Mouse (Mus musculus): ENCODE data around the gene Ifitm3. TPM values are rescaled to one million over a fixed set of nuclear protein-coding genes. Genes with fewer than 3 reads are reported as not detected.
"Not testable (repeated sequence)": the region's sequence is repeated elsewhere in the genome, so short reads cannot be mapped to it uniquely, and the experiment has no call there.

The Ifitm3 gene
- total RNA-seq, 2 experiments from 2014 or later: 13.0 TPM

DNA sequence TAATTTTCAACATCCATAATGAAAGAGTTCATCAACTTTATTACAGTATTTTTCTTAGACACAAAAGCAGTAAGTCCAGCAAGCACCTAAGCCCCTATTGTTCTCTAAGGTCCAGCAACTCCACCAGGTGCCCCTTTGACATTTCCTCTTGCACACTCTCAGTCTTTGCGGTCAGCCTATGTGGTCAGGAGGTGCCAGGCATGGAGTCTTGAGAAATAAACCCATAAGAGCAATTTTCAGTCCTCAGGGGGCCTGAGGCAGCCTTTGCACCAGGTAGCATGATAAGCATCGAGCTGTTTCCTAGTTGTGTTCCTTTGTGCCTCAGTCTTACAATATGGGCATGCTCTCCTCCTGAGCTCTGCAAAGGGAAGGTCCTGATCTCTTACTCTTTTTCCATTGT lies 26.1 kb upstream of the Ifitm3 start:
- not testable (repeated sequence) for DNase-seq (ENCODE audit: low spot score in 2 of 2)

DNA sequence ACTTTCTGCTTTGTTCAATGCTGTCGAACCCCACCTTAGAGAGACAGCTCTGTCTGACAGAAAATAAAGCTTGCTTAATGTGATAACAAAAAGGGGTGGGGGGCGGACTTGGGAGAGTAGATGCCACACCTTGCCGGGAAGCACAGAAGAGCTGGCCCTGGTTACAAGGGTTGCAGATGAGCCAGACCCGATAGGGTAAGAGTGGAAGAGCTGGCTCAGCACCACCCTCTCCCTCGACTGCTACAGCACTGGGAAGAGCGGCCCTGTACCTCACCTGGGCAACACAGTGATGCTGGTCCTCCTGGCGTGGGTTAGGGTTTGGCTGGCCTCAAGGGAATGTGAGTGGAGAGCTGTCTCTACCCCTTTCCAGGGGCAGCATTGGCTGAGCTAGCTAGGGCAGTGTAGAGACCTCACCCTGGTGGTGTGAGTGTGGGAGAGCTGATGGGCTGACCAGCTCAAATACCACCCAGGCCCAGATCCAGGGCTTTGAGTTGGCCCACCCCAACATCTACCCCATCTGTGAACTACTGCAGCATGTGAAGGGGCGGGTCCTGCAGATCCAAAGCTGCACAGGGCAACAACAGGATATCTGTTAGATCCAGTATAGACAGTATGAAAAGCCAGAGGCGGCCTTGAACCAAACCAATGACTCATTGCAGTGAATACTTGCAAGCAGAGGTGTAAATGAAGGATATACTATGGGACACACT lies 22.0 kb upstream of the Ifitm3 start:
- no peak for DNase-seq (ENCODE audit: low spot score in 2 of 2)

DNA sequence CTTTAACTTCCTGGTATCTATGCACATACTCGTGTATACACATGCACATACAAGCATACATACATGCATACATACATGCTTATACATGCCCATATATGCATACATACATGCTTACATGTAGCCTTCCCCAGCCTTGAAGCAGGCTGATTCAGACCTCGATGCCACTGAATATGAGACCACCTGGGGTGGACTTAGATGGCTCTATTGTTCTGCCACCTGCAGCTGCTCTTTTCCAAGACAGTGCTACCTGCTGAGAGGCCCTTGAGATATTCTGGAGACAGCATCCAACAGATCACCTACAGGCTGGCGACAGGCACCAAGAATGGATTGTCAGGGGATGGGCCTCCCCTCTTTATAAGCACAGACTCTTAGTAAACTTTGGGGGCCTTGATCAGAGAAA lies 19.8 kb upstream of the Ifitm3 start:
- no peak for DNase-seq (ENCODE audit: low spot score in 2 of 2)

DNA sequence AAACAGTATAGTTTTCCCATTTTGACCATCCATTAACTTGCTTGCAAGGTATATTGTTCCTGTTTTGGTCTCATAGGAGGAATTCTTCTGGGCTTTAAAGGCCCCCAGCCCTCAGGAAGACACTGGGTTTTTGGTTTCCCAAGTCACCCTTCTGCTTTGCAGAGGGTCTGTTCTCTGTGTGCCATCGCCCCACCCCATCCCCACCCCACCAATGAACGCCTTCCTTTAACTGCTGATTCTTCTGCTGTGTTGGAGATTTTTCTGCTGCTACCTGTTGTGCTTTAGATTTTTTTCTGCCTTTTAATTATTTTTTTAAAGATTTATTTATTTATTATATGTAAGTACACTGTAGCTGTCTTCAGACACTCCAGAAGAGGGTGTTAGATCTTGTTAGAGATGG lies 18.3 kb upstream of the Ifitm3 start, which contains the start of gene Gm17387:
Gm17387 (plus strand) TSS at position 301 of the 400 bp plus-strand sequence.
- no peak for DNase-seq (ENCODE audit: low spot score in 2 of 2)

GRCm38 (mm10) chr7:141026740-141027098 lies 16.1 kb upstream of the Ifitm3 start:
- DNase-seq (ENCODE audit: low spot score in 2 of 2): no peak

DNA sequence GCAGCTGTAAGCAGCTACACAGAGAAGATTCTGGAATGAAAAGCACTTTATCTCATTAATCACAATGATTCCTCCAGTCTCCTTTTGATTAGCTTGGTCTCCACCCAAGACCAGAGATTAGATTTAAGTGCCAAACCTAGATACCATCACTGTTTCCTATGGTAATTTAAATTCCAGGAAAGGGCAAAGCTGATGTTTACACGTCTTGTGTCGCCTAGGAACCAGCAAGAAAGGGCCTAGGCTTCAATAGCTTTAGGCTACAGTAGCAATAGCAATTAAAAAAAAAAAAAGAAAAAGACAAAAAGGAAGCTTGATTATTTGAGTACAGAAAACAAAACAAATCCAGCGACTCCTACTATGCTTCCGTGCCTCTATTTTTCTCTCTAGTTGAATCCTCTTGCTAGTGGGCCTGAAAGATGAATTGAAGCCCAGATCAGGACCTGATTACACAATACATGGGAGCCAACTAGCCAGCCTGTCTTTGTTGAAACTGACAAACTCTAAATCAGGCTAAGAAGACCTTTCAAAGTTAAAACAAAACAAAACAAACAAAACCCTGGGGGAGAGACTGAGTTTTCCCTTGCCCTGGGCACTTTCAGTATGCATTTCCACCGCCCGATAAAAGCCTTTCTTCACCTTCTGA lies 15.6 kb upstream of the Ifitm3 start:
- no peak for DNase-seq (ENCODE audit: low spot score in 2 of 2)

DNA sequence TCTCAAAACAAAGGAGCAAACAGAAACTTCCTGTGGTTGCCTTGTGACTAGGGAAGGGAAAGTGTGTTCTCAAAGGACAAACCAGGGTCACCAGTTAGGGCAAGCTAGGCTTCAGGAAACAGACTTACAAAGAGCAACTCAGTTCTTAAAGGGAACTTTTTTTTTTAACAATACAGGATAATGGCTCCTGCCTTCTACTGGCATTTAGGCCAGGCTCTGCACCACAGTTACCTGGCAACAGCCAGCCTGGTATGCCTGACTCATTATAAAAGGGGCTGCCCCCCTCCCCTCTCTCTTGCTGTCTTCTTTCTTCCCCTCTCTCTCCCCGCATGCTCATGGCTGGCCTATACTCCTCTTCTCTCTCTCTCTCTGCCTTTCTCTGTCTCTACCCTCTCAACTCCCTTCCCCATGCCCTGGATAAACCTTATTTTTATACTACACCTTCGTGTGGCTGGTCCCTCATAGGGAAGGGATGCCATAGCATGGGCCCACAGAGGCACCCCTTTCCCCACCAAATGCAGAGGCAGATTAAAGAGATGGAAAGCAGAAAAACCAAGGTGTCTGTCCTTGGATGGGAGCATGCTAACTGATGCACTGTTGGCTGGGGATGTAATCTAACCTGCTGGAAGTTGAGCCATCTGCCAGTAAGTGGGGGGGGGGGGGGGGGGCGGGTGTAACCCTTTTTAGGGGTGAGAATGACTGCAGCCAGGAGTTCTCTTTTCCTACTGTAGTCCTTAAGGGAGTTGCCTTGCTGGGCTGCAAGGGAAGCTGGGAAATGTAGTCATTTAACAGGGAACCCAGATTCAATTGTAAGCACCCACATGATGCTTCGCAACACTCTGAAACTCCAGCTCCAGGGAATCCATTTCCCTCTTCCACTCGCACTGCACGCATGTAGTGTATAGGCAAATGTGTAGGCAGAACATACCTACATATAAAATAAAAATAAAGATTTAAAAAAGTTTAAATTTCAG lies 14.6 kb upstream of the Ifitm3 start:
- DNase-seq (ENCODE audit: low spot score in 2 of 2): peak in 1 of 2 experiments; percentile 6

DNA sequence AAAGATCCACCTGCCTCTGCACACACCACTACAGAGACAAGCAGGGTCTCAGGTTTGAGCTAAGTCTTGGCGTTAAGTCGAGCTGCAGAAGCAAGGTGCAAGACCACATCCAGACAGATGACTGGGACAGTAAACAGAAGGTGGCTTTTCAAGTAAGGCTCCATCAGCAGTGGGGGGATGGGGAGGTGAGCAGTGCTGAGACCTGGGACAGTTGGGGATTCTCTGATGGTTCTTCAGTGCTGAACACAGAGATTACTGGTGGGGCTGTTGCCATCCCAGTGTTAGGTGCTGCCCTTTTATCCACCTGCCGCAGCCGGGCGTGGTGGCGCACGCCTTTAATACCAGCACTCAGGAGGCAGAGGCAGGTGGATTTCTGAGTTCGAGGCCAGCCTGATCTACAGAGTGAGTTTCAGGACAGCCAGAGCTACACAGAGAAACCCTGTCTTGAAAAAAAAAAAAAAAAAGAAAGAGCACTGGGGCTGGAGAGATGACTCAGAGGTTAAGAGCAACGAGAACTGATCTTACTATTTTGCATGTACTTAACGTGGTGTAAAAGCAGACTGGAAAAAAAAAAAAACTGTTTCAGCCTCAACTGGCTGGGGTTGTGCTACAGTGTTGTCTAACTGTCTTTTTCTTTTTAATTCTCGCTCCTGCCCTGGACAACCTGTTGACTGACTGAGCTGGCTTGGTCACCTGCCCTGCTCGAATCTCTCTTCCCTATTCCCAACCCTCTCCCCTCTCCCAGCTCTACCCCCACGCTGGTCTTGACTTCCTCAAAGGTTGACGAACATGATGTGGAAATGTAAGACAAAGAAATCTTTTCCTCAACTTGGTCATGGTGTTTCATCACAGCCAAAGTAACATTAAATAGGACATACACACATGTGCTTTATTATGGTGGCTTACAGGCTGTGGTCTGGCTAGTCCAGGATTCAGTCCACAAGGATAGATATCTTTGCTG lies 11.2 kb upstream of the Ifitm3 start:
- no peak for DNase-seq (ENCODE audit: low spot score in 2 of 2)

DNA sequence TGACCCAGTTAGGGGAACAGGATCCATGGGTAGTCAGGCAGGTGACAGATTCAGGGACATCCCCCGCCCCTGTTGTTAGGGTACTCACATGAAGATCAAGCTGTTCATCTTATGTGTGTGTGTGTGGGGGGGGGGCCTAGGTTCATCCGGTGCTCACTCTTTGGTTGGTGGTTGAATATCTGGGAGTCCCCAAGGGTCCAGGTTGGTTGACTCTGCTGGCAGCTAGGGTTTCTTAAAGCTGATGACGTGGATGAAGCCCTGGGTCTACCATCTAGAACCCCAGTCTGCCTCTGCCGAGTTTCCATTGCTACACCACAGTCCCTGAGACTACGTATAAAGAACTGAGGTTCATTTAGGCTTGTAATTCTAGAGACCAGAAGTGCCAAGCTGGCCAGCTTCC lies 8.5 kb upstream of the Ifitm3 start:
- no peak for DNase-seq (ENCODE audit: low spot score in 2 of 2)

DNA sequence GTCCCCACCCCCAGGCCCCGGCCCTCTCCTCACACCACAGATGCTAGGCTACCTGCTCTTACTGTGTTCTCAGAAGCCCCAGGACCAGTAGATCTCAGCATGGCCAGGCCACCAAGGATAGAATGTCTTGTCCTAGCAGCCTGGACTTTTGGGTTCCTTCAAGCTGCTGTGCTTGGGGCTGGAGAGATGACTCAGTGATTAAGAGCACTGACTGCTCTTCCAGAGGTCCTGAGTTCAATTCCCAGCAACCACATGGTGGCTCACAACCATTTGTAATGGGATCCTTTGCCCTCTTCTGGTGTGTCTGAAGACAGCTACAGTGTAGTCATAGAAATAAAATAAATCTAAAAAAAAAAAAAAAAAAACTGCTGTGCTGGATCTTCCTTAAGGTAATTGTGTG lies 7.3 kb upstream of the Ifitm3 start, which contains the start of gene Ifitm6:
Ifitm6 (minus strand) TSS at position 101 of the 400 bp plus-strand sequence.
- DNase-seq (ENCODE audit: low spot score in 2 of 2): not testable (repeated sequence)

- DNase-seq (ENCODE audit: low spot score in 2 of 2): no peak
Observed at GRCm38 (mm10) chr7:141016707-141017697, 6.4 kb upstream of the Ifitm3 start.

- DNase-seq (ENCODE audit: low spot score in 2 of 2): no peak
Observed at GRCm38 (mm10) chr7:141011238-141011770, 734 bp upstream of the Ifitm3 start.

DNA sequence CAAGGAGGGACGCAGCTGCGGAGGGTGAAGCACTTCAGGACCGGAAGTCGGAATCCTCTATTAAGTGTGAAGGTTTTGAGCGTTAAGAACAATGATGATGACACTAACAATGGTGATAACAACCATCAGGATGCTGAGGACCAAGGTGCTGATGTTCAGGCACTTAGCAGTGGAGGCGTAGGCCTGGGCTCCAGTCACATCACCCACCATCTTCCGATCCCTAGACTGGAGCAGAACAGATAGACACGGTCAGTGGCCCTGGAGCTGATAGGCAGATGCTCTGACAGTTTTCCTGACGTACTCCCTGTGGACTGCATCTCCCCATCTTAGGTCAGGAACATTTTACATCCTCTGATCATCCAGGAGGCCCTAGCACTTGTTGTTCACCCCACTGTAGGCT lies 905 bp downstream of the Ifitm3 start:
- no peak for DNase-seq (ENCODE audit: low spot score in 2 of 2)

GRCm38 (mm10) chr7:141008938-141009660 lies 1.5 kb downstream of the Ifitm3 start:
- DNase-seq (ENCODE audit: low spot score in 2 of 2): peak; percentile 67 to 69

DNA sequence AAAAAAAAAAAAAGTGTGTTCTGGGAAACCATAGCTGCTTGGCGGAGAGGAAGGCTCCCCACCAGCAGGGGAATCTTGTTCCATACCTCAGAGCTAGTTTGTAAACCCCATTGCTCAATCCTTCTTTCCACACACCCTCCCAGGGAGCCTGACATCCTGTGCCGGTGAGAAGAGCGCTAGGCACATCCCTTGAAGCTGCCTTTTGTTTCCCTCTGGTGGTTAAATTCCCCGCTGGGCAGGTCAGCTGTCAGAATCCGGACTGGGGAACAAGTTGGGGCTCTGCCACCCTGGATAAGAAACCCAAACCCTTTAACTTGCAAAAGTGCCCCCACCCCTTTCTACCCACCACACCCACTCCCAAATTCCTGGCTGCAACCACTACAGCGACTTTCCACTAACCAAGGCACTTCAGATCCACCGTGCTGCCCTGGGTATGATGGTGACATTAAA lies 2.2 kb downstream of the Ifitm3 start:
- peak in 1 of 2 experiments; percentile 16 for DNase-seq (ENCODE audit: low spot score in 2 of 2)

DNA sequence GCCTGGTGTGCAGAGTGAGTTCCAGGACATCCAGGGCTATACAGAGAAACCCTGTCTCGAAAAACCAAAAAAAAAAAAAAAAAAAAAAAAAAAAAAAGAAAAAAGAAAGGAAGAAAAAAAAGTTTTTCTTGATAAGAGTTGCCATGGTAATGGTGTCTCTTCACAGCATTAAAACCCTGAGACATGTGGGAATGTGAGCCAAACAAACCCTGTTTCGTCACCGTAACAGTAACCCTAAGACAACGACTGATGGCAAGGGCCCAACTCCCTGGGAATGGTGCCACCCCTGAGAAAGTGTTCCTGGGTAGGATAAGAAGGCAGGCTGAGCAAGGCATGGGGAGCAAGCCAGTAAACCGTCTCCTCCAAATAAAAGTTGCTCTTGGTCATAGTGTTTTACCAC lies 3.7 kb downstream of the Ifitm3 start:
- DNase-seq (ENCODE audit: low spot score in 2 of 2): peak; percentile 33 to 42

DNA sequence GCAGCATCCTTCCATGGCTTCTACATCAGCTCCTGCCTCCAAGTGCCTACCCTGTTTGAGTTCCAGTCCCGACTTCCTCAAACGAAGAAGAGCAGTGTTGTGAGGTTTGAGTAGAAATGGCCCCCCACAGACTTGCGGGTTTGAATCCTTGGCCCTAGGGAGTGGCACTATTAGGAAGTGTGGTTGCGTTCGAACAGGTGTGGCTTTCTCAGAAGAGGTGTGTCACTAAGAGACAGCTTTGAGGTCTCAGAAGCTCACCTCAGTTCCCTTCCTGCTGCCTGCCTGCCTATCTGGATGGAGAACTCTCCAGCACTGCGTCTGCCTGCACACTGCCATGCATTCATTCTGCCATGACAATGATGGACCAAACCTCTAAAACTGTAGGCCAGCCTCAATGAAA lies 4.1 kb downstream of the Ifitm3 start:
- no peak for DNase-seq (ENCODE audit: low spot score in 2 of 2)
